Mouse (Mus musculus) heart, postnatal 4 days (tissue): ENCODE results near the gene Zfp988. TPM values are rescaled to one million over a fixed set of nuclear protein-coding genes. Genes with fewer than 3 reads are reported as not detected.
"Not testable (repeated sequence)": the region's sequence is repeated elsewhere in the genome, so short reads cannot be mapped to it uniquely, and the experiment has no call there.

Experiments
- DNase-seq: peaks from one replicate; pipeline ENCODE4 v3.0.0; 2021
- total RNA-seq, 2 experiments: library from RNA; stranded (reverse); gene quantifications; 2 replicates each; pipeline ENCODE4 v1.2.3; 2021

Gene Zfp988
- total RNA-seq: under 1 TPM in 1 of 2 experiments, not detected in 1; 0.12 TPM

DNA sequence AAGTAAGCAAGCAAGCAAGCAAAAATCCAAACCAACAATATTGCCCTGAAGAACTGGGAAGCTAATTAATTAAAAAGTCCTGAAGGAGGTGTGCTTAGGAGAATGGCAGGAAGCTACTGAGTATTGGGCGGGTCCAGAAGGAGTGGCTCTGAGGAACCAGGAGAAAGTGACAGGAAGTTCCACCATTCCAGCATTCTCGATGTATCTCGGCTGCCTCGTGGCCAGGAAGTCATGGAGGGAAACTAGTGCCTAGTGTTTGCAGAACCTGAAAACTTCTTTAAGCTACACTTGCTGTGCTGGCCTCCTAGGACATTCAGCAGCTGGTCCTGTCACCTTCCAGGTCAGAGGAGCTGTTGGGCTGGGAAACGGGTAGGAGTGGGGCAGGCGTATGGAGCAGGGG is at the start of gene Zfp988:
TSS of gene Zfp988 (plus strand) at position 239 of the 400 bp plus-strand sequence.
- DNase-seq: not testable (repeated sequence)

DNA sequence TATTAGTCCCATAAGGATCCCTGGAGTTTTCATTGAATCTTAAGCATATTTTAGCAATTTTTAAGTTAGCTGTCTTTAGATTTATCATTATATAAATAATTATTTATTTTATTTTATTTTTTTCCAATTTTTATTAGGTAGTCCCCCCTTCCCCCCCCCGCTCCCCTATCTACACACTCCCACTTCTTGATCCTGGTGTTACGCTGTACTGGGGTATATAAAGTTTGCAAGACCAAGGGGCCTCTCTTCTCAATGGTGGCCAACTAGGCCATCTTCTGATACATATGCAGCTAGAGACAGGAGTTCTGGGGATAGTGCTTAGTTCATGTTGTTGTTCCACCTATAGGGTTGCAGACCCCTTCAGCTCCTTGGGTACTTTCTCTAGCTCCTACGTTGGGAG is 42.8 kb upstream of the Zfp988 start:
- DNase-seq: not testable (repeated sequence)

DNA sequence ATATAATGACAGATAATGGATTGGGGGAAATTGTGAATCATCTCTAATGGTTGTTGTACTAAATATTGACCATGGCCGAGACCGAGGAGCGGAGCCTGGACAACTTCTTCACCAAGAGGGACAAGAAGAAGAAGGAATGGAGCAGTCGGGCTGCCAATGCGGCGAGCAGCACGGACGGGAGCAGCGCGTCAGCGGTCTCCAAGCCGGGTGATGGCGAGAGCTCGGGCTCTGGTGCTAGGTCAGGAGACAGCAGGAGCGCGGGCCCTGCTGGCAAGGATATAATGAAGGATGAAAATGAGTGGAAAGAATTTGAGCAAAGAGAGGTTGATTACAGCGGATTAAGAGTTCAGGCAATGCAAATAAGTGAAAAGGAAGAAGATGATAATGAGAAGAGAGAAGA is 38.2 kb upstream of the Zfp988 start:
- DNase-seq: not testable (repeated sequence)

DNA sequence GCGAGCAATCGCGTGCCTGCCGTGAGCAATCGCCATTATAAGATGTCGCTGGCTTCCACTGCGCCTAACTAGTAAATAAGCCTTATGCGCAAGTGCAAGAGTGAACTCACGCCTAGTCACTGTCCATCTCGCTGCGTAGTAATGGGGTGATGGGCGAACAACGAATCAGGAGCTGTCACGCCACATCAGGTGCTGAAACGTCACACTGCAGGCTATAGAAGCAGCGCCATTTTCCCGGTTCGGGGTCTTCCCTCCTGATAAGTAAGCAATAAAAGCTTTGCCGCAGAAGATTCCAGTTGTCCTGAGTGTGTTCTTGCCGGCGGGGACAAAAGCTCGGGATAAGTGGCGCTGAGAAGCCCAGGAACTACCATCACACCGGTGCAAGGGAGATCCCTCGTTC is 36.7 kb upstream of the Zfp988 start:
- DNase-seq: not testable (repeated sequence)

DNA sequence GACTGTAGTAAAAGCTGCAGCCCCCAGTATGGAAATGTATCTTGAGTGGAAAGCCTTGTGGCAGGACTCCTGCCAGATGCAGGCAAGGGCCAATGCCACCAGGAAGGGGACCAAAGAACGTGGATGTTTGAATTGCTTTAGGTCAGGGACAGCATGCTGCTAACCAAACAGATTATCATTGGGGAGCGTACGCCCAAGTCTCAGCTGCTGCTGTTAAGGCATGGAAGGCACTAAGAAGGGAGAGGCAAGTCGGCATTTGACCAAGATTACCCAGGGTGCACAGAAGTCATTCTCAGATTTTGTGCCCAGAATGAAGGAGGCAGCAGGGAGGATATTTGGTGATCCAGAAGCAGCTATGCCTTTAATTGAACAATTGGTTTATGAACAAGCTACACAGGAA is 35.4 kb upstream of the Zfp988 start:
- not testable (repeated sequence) for DNase-seq

DNA sequence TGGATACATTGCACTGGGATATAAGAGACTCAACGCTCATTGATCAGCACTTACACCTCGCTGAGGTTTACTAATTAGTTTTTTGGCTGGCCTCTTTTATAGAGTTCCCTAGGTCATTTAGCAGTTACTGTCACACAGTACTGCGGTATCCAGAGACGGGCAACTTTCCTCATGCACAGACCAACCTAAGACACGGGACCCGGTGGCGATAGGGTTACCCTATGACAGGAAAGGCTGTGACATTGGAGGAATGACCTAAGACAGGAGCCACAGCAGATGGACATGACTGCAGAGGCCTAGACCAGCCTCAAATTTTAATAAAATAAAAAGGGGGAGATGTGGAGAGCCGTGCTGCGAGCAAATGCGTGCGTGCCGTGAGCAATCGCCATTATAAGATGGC is 33.9 kb upstream of the Zfp988 start:
- DNase-seq: not testable (repeated sequence)

DNA sequence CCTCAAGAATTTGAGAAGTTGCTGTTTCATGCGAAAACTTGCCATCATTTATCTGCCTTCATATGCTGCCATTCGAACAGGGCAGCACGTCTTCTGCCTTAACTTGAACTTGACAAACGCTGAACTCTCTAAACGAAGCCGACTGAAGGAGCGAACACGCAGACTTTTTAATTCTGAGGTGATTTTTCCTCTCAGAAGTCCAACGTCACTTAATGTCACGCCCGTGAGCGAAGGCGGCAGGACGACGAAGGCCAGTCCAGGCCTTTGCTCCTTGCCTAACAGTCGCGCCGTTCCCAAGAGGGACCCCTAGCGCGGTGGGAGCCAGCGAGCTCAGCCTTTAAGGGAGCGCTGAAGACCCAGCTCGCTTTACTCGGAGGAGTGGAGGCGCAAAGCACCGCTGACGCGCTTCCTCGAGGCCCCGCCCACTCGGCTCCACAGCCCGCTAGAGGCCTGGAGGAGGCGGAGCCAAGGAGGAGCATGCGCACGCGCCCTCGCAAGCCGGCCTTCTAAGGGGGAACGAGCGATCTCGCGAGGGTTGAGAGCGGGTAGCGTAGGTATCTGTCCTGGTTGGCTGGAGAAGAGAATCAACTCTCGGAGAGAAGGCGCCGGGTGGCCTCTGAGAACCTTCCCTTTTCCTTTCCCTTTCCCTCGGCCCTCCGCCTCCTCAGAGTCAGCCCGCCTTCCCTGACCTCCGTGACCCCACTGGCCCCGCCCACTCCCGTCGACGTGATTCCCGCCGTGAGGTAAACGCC is 30.3 kb upstream of the Zfp988 start:
- peak; percentile 23 for DNase-seq

DNA sequence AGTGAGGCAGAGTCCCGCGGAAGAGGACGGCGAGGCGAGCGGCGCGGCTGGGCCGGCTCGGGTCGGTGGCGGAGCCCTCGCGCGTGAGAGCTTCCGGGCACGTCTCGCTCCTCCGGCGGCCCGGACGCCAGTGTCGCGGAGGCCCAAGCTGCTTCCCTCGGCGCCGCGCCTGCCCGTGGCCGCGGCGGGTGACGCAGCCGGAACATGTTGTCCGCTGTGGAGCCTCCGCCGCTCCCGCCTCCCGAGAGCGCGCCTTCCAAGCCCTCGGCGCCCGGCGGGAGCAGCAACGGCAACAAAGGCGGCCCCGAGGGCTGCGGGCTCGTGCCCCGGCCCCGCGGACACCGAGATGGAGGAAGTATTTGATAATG is 29.7 kb upstream of the Zfp988 start:
- not testable (repeated sequence) for DNase-seq

DNA sequence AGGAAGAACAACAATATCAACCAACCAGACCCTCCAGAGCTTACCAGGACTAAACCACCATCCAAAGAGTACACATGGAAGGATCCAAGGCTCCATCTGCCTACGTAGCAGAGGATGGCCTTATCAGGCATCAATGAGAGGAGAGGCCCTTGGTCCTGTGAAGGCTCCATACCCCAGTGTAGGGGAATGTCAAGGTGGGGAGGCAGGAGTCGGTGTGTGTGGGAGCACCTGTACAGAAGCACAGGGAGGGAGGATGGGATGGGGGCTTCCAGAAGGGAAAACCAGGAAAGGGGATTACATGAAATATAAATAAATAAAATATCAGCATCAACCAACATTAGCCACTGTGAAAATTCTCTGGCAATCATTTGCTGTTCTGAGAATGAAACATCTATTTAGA is 25.1 kb upstream of the Zfp988 start:
- DNase-seq: peak; percentile 14

DNA sequence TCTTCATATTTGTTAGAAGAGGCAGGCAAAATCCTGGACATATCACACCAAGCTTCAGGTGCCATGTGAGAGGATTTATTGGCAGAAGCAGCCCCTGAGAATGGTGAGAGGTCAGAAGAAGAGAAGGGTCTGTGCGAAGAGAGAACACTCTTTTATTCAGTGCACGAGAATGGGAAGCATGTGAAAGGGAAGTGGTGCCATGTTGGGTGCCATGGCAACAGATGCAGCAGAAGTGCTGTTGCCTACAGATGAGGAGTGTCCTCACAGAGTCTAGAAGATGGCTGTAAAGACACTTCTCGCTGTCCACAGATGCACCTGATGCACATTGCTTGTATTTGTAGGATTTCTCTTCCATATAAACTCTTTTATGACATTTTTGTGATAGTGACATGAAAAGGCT is 6.9 kb upstream of the Zfp988 start:
- DNase-seq: not testable (repeated sequence)

DNA sequence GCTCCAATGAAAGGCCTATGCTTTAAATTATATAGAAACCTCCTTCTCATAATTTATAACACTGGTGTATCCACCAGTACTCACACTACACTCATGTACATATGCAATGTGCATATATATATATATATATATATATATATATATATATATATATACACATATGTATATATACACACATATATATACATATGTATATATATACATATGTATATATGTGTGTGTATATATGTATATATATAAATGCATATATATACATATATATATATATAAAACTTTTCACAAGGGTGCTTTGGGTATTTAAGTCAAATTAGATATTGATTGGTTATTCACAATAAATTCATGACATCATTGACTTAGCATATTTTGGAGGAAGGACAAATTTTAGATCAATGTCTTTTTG is 3.1 kb upstream of the Zfp988 start:
- DNase-seq: not testable (repeated sequence)

DNA sequence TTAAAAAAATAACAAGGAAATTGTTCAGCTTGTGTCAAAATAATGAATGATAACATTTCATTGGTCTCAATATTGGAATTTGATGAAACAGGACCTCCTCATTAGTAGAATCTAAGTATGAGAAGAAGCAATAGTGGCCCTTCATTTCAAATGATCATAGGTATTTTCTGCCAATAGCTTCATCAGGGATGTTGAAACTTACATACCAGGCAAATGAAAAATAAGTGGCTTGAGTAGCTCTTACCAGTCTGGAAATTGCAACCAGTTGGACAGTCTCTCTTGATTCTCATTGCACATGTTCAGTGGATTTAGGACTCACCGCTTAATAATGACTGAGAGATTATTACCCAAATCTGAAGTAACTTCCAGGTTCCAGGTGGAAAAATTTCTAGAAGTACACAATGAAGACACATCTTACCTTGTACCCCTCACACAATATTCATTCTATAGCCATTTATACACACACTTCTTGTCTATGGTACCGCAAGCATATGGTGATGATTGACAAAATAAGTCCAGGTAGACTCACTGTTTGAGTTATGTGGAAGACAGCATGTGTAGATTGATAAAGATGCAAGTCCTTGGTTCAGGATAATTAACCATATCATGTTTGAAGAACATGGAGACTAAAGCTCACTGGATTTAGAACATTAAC is 29.7 kb downstream of the Zfp988 start:
- not testable (repeated sequence) for DNase-seq

DNA sequence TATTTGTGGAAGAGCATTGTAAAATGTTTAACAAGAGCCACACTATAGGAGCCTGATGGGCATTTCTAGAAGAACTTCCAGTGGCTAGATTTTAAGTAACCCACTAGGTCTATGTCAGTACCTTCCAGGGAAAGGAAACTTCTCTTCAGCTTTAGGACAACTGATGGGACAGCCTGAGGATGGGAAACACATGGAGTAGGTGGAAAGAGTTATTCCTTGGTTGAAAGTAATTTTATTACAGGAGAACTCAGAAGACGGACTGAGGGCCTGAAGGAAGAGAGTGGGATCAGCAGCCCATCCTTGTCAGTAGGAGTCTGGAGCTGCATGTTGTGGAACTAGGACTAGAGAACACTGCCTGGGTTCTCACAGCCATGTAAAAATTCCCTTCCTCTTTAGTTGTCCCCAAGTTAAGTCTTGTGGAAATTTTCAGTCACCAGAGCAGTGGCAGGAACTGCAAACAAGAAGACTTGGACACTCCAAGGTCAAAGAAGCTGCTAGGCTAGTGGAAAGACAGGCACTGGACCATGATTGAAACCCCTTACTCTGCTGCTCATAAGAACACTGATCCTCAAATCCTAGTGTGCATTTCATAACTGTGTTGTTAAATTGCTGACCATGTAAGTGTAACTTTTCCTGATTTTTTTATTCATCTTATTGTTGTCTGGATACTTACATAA is 30.4 kb downstream of the Zfp988 start:
- not testable (repeated sequence) for DNase-seq

DNA sequence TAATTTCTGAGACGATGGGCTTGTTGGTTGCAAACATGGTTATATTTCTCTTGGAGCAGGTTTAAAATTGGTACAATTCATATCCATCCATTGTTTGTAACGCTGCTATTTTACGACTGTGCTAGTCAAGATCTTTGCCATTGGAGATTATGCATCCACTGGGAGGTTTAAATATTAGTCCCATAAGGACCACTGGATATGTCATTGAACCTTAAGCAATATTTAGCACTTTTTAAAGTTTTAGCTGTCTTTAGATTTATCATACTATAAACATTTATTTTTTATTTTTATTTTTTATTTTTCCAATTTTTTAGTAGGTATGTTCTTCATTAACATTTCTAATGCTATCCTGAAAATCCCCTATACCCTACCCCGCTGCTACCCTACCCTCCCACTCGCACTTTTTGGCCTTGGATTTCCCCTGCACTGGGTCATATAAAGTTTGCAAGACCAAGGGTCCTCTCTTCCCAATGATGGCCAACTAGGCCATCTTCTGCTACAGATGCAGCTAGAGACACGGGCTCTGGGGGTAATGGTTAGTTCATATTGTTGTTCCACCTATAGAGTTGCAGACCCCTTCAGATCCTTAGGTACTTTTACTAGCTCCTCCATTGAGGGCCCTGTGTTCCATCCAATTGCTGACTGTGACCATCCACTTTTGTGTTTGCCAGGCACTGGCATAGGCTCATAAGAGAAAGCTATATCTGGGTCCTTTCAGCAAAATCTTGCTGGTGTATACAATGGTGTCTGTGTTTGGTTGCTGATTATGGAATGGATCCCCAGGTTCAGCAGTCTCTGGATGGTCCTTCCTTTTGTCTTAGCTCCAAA is 31.1 kb downstream of the Zfp988 start:
- peak; percentile 25 for DNase-seq

DNA sequence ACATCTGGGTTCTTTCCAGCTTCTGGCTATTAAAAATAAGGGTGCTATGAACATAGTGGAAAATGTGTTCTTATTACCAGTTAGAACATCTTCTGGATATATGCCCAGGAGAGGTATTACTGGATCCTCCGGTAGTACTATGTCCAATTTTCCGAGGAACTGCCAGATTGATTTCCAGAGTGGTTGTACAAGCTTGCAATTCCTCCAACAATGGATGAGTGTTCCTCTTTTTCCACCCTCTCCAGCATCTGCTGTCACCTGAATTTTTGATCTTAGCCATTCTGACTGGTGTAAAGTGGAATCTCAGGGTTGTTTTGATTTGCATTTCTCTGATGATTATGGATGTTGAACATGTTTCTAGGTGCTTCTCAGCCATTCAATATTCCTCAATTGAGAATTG is 32.0 kb downstream of the Zfp988 start:
- DNase-seq: not testable (repeated sequence)

DNA sequence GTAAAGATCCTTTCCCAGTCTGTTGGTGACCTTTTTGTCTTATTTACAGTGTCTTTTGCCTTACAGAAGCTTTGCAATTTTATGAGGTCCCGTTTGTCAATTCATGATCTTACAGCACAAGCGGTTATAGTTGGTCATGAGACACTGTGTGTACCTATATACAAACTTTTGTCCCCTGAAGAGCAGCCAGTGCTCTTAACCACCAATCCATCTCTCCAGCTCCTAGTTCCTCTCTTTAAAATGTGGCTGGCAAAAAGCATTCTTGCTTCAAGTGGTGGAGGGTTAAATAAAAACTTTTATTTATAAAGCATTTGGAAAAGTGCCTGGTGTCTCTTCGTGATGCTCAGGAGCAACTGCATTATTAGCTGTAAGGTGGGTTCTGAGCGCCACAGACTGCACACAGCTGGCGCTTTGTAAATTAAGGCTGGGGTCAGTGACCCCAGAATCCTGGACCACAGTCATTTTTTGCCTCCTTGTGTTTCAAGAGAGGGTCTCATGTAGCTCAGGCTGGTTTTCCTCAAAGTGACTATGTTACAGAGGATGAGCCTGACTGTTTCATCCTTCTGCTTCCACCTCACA is 32.6 kb downstream of the Zfp988 start:
- DNase-seq: no peak

DNA sequence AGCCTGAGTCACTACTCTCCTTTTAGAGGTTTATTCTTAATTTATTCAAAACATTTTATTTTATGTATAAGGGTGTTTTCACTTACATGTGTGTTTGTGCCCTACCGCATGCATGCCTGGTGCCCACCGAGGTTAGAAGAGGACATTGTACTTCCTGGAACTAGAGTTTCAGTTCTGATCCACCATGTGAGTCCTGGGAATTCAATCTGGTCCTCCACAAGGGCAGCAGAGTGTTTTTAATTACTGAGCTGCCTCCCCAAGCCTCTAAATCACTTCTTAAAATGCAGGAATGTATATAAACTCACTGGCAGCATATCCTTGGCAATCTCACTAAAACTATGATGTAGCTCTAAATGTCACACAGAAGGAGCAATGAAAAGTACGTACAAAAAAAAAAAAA is 33.2 kb downstream of the Zfp988 start:
- not testable (repeated sequence) for DNase-seq

DNA sequence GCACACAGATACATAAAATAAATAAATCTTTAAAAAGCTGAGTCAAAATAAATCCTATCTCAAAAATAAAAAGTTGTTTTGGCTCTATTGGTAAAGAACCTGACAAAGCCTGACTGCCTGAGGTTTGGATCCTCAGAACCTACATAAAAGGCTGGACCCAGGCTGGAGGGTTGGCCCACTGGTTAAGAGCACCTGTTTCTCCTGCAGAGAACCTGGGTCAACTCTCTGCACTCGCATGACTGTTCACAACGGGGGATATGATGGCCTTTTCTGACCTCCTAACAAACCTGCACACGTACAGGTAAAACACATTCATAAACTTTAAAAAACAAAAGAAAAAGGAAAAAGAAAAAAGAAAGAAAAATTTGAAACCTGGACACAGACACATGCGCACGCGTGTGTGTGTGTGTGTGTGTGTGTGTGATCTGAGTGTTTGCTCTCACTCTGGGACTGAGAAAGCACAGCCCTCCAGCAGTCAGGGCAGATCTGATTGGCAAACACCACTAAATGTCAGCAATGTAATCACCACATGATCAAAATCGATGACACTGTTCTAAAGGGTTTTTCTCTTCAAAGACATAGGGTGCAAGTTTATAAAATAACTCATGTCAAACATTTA is 34.2 kb downstream of the Zfp988 start:
- not testable (repeated sequence) for DNase-seq

DNA sequence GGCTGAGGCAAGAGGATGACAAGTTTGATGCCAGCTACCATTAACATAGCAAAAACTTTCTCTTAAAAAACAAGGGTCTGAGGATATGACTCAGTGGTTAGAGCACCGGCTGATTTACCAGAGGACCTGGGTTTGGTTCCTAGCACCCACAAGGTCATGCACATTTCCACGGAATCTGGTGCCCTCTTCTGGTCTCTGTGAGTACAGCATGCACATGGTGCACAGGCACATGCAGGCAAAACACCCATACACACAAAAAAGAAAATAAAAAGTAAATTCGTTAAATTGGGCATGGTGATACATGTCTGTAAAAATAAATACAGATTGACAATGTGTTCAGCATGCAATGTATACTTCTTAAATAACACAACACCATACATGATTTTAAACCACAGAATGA is 34.8 kb downstream of the Zfp988 start:
- DNase-seq: not testable (repeated sequence)

DNA sequence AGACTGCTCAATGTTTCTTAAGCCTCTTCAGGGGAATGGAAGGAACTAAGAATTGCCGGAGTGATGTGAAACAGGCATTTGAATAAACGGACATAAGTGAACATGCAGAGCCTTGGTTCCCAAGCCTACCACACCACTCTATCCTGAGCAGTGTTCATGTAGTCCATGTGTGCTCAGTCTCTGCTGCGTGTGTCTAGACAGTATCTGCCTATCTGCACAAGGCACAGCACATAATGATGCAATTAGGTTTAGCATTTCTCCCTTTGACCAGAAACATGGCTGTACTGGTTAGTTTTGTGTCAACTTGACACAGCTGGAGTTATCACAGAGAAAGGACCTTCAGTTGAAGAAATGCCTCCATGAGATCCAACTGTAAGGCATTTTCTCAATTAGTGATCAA is 35.4 kb downstream of the Zfp988 start:
- not testable (repeated sequence) for DNase-seq

DNA sequence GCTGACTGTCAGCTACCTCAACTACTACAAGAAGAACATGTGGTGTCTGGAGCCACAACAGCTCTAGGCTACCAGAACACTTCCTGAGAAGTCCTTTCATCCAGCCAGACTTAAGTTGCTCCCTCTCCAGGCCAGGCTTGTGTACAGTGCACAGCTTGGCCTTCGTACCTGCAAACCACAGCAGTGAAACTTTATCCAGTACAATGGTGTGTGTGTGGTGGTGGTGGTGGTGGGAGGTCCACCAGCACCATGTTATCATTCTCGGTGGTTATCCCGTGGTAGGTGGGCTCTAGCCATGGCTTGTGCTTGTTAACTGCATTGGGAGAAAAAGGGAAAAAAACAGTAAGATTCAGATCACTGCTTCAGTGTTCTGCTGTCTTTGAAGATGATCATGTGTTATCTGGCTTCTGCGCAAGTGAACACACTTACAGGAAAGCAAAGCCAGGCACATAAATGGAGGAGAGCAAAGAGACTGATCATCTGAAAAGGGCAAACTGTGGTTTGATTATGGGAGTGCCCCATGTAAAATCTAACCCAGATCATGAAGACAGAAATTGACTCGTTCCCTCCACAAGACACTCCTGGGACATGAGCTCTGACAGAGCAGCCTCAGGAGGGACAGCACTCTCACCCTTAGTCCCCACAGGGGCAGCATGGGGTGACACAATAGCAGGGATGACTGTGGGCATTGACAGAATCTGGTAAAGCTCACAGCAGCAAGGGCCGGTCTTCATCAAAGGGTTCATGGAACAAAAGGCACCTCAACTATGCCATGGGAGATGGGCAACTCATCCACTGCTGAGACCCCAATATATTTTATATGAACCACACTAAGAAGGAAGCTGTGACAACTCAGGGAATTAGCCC is 37.8 kb downstream of the Zfp988 start:
- not testable (repeated sequence) for DNase-seq
